Mouse (Mus musculus) liver, embryonic 11.5 days (tissue): ENCODE measurements at regions not wholly inside any gene's neighbourhood (a gene's known extent, or its start where the extent isn't known, plus 50 kb on each side); places are given as distances from the start of the nearest gene placed in this dataset. TPM values are rescaled to one million over a fixed set of nuclear protein-coding genes. Genes with fewer than 3 reads are reported as not detected.

Experiments used
- ATAC-seq: fragments of 200-750 bp; cut with Nextera tagmentation; replicated peaks from 2 replicates; pipeline ENCODE4 v1.8.0; 2017; ENCODE audit warnings: moderate number of reproducible peaks, mild to moderate bottlenecking, moderate TSS enrichment, moderate library complexity; ENCODE audit not compliant: low FRiP score
- DNase-seq: peaks from one replicate; pipeline ENCODE4 v3.0.0-alpha.2; 2017; ENCODE audit warnings: low spot score
- H3K27ac ChIP-seq: fragments of 300-500 bp; sonication (generic); 2 replicates; pipeline ENCODE4 v1.5.1; 2014; ENCODE audit warnings: mild to moderate bottlenecking, low read depth, low read length, control low read depth
- H3K27me3 ChIP-seq: fragments of 300-500 bp; sonication (generic); replicated peaks from 2 replicates; pipeline ENCODE4 v1.6.1; 2014; ENCODE audit warnings: low read length, mixed read lengths; ENCODE audit not compliant: control insufficient read depth, insufficient read depth
- H3K36me3 ChIP-seq: fragments of 300-500 bp; sonication (generic); 2 replicates; pipeline ENCODE4 v1.6.1; 2014; ENCODE audit warnings: mild to moderate bottlenecking, low read length, moderate library complexity, mixed read lengths; ENCODE audit not compliant: control insufficient read depth, insufficient read depth
- H3K4me1 ChIP-seq: fragments of 300-500 bp; sonication (generic); replicated peaks from 2 replicates; pipeline ENCODE4 v1.6.1; 2014; ENCODE audit warnings: low read length, mixed read lengths; ENCODE audit not compliant: control insufficient read depth, insufficient read depth
- H3K4me2 ChIP-seq: fragments of 300-500 bp; sonication (generic); 2 replicates; pipeline ENCODE4 v1.6.1; 2014; ENCODE audit warnings: mild to moderate bottlenecking, control low read depth, moderate library complexity
- H3K4me3 ChIP-seq: fragments of 300-500 bp; sonication (generic); 2 replicates; pipeline ENCODE4 v1.5.1; 2014; ENCODE audit warnings: low read depth, low read length, control low read depth
- H3K9ac ChIP-seq: fragments of 300-500 bp; sonication (generic); 2 replicates; pipeline ENCODE4 v1.6.1; 2014; ENCODE audit warnings: low read depth, low read length, control low read depth
- H3K9me3 ChIP-seq: fragments of 300-500 bp; sonication (generic); 2 replicates; pipeline ENCODE4 v1.6.1; 2016; ENCODE audit warnings: low read length, inconsistent platforms, mixed read lengths; ENCODE audit not compliant: control insufficient read depth
- WGBS: fragments of 180-500 bp; shearing (Covaris S2); extraction: QIAGEN DNeasy Blood & Tissue Kit; methylation state at CpG from one replicate; pipeline ENCODE4 v1.1.7; 2014; 5-methylcytosine and 5-hydroxymethylcytosine counted together
- microRNA-seq: library from miRNA; unstranded; fragments of <30 nt; microRNA quantifications from one replicate; pipeline ENCODE4, GENCODE M21; 2017; ENCODE audit warnings: borderline number of aligned reads

GRCm38 (mm10) chr3:38543816-38544215, 59.2 kb upstream of the Ankrd50 start:
- Histone ChIP-seq H3K9ac (no peak overlapping the region), H3K9me3 (no peaks in the 10 kb centered on the region), H3K4me1 (no peaks in the 10 kb centered on the region), H3K4me3 (no peak overlapping the region), H3K4me2 (no peak overlapping the region), H3K27ac (no peak overlapping the region), H3K27me3 (no peaks in the 10 kb centered on the region), H3K36me3 (no peaks in the 10 kb centered on the region)
- DNase-seq (no peak), ATAC-seq (no peak)
- 93% methylated on average over 3 of the region's 3 CpGs for WGBS

- no peaks in the 10 kb centered on the region for H3K9me3 ChIP-seq
- H3K27me3 ChIP-seq, result no peaks in the 10 kb centered on the region
- no peak overlapping the region for H3K27ac ChIP-seq
- 68% methylated on average over 3 of the region's 3 CpGs for WGBS
- ATAC-seq, result no peak
- H3K36me3 ChIP-seq, result no peaks in the 10 kb centered on the region
- H3K9ac ChIP-seq, result no peak overlapping the region
- DNase-seq, result no peak
- no peaks in the 10 kb centered on the region for H3K4me1 ChIP-seq
- no peak overlapping the region for H3K4me3 ChIP-seq
- H3K4me2 ChIP-seq, result no peak overlapping the region
Measured at GRCm38 (mm10) chr3:38541296-38541695, 56.7 kb upstream of the Ankrd50 start.

- H3K27ac ChIP-seq, result no peak overlapping the region
- DNase-seq (no peak), ATAC-seq (no peak)
- H3K4me2 ChIP-seq, result no peak overlapping the region
- H3K9ac ChIP-seq, result no peak overlapping the region
- no peak overlapping the region for H3K4me3 ChIP-seq
- H3K36me3 ChIP-seq, result no peaks in the 10 kb centered on the region
- H3K27me3 ChIP-seq, result no peaks in the 10 kb centered on the region
- 73% methylated on average over 2 of the region's 2 CpGs for WGBS
- H3K4me1 ChIP-seq, result no peaks in the 10 kb centered on the region
- no peaks in the 10 kb centered on the region for H3K9me3 ChIP-seq
Measured at GRCm38 (mm10) chr3:38538309-38538708, 53.7 kb upstream of the Ankrd50 start.

- H3K4me3 ChIP-seq, result no peak overlapping the region
- no peak overlapping the region for H3K4me2 ChIP-seq
- no peaks in the 10 kb centered on the region for H3K36me3 ChIP-seq
- H3K4me1 ChIP-seq, result no peaks in the 10 kb centered on the region
- no peak overlapping the region for H3K9ac ChIP-seq
- DNase-seq (no peak), ATAC-seq (no peak)
- no peak overlapping the region for H3K27ac ChIP-seq
- H3K9me3 ChIP-seq, result no peaks in the 10 kb centered on the region
- H3K27me3 ChIP-seq, result no peaks in the 10 kb centered on the region
Measured at GRCm38 (mm10) chr3:38537770-38538169, 53.1 kb upstream of the Ankrd50 start.

Small RNAs in the stretch of these regions (microRNA-seq; reads per million reads assigned to microRNA genes)
- not detected for gene Gm24462
